Mouse (Mus musculus): ENCODE measurements at regions not wholly inside any gene's neighbourhood (a gene's known extent, or its start where the extent isn't known, plus 50 kb on each side); places are given as distances from the start of the nearest gene placed in this dataset.
A peak's percentile ranks its signal among the peaks of the same experiment; 100 is the strongest.

DNA sequence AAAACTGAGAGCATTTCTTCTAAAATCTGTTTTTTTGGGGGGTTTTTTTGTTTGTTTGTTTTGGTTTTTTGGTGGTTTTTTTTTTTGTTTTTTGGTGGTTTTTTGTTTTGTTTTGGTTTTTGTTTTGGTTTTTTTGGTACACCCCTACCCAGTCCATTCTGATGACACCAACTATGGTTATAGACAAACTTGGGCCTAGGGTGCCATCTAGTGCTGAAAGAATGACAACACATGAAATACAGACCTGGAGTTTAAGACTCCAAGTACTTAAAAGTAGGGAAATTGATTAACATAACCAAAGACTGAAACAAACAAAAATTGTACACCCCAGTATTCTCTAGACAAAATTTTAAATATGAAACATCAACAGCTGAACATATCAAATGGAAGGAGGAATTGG, 76.0 kb upstream of the Ano5 start:
- DNase-seq, result peak; percentile 70

DNA sequence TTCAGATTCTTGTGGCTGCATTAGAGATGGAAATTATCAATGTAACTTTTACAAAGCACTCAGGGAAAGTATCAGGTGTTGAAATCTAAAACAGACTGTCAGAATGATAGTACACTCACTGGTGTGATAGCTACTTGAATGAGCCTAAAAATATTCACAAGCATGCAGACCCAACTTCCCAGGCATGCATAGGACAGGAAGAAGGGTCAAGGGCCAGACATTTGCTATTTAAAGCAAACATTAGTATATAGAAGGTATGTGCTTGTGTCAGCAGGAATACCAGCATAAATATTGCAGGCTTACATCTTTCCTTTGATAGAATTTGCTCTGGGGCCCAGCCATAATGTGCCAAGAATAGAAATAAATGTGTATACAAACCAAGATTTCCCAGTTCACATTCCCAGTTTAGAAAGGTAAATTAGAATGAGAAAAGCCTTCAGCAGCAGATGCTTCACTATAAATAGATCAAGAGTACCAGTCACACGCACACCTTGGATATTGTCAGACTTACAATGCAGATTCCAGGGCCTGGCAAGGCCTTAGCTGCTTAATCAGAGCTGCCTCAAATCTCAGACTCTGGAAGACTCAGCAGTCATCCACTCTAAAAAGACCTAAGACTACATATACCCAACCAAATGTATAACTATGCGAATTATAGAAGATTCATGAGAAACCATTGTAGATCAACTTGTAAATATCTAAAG, 55.7 kb upstream of the Ano5 start:
- DNase-seq, result peak; percentile 10

DNA sequence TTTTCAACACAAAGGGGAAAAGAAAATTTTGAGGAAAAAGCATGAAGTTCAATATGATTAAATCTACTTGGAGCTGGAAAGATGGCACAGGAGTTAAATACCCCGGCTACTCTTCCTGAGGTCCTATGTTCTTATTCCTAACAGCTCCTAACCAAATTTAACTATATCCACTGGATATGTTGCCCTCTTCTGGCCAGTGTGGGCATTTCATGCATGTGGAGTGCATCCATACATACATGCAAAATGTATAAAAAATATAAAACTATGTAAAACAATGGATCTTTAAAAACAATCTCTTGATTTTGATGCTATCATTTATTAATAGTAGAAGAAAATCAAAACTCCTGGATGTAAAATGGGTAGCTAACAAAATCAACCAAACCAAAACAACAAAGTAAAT, 52.1 kb upstream of the Ano5 start:
- DNase-seq, result peak; percentile 31

Measured in embryo, embryonic 11 days (tissue).